Mouse (Mus musculus): ENCODE data around the gene Frs2. TPM values are rescaled to one million over a fixed set of nuclear protein-coding genes. Genes with fewer than 3 reads are reported as not detected.
A peak's percentile ranks its signal among the peaks of the same experiment; 100 is the strongest.

The Frs2 gene
- total and polyA plus RNA-seq, 3 experiments, result 13.4 to 17.0 (median 14.2) TPM

- intact Hi-C loops (cut with DNase I), result no loop called here
- TF ChIP-seq EP300 (IDR thresholded peaks at IDR 0.05; ENCODE audit: insufficient read depth, low read depth, low read length) (no peak), POLR2A (IDR thresholded peaks at IDR 0.05; ENCODE audit: insufficient read depth, low read depth, low read length) (no peak), CTCF (IDR thresholded peaks at IDR 0.05) (no peak)
- H3K27me3 ChIP-seq (ENCODE audit: control insufficient read depth, insufficient read depth, low read length), result no peaks in the 10 kb centered on the region
These were observed 19.6 kb downstream of the Frs2 start for GRCm38 (mm10) chr10:117128693-117129092.

GRCm38 (mm10) chr10:117127480-117127879 is 20.9 kb downstream of the Frs2 start:
- H3K27ac ChIP-seq, result no peak overlapping the region
- no peak for TF ChIP-seq EP300 (IDR thresholded peaks at IDR 0.05; ENCODE audit: insufficient read depth, low read depth, low read length)
- TF ChIP-seq CTCF (IDR thresholded peaks at IDR 0.05), result no peak
- TF ChIP-seq POLR2A (IDR thresholded peaks at IDR 0.05; ENCODE audit: insufficient read depth, low read depth, low read length), result no peak
- intact Hi-C loops (cut with DNase I), result no loop called here
- DNase-seq, result no peak
- peaks cover 10% of the 10 kb centered on the region for H3K4me1 ChIP-seq (ENCODE audit: control insufficient read depth, insufficient read depth, low read length)
- H3K36me3 ChIP-seq (ENCODE audit: control insufficient read depth, insufficient read depth, low read length), result peaks cover 12% of the 10 kb centered on the region
- no peak overlapping the region for H3K9ac ChIP-seq (ENCODE audit: low read depth, low read length)
- H3K4me3 ChIP-seq, result no peak overlapping the region
- 29% methylated on average over 2 of the region's 2 CpGs for WGBS
- H3K27me3 ChIP-seq (ENCODE audit: control insufficient read depth, insufficient read depth, low read length), result no peaks in the 10 kb centered on the region
- peaks cover 9% of the 10 kb centered on the region for H3K79me2 ChIP-seq (replicated peaks; ENCODE audit: control insufficient read depth, insufficient read depth, low read length)

More at GRCm38 (mm10) chr10:117128693-117129092, 19.6 kb downstream of the Frs2 start:
- H3K27ac ChIP-seq, result no peak overlapping the region
- peaks cover 9% of the 10 kb centered on the region for H3K79me2 ChIP-seq (replicated peaks; ENCODE audit: control insufficient read depth, insufficient read depth, low read length)
- DNase-seq, result no peak
- H3K4me3 ChIP-seq, result no peak overlapping the region
- H3K9ac ChIP-seq (ENCODE audit: low read depth, low read length), result no peak overlapping the region
- 77% methylated on average over 2 of the region's 2 CpGs for WGBS
- peaks cover 10% of the 10 kb centered on the region for H3K4me1 ChIP-seq (ENCODE audit: control insufficient read depth, insufficient read depth, low read length)
- H3K36me3 ChIP-seq (ENCODE audit: control insufficient read depth, insufficient read depth, low read length), result peaks cover 10% of the 10 kb centered on the region

- no peak for DNase-seq
- Histone ChIP-seq H3K79me2 (replicated peaks; ENCODE audit: control insufficient read depth, insufficient read depth, low read length) (peaks cover 8% of the 10 kb centered on the region), H3K4me1 (ENCODE audit: control insufficient read depth, insufficient read depth, low read length) (peaks cover 10% of the 10 kb centered on the region), H3K36me3 (ENCODE audit: control insufficient read depth, insufficient read depth, low read length) (peaks cover 12% of the 10 kb centered on the region), H3K27ac (peak overlapping the region; percentile 59), H3K9ac (ENCODE audit: low read depth, low read length) (no peak overlapping the region), H3K27me3 (ENCODE audit: control insufficient read depth, insufficient read depth, low read length) (no peaks in the 10 kb centered on the region), H3K4me3 (no peak overlapping the region)
- intact Hi-C loops (cut with DNase I), result no loop called here
- WGBS, result 76% methylated on average over 1 of the region's 1 CpGs
- TF ChIP-seq EP300 (IDR thresholded peaks at IDR 0.05; ENCODE audit: insufficient read depth, low read depth, low read length) (no peak), CTCF (IDR thresholded peaks at IDR 0.05) (no peak), POLR2A (IDR thresholded peaks at IDR 0.05; ENCODE audit: insufficient read depth, low read depth, low read length) (no peak)
These were observed 21.6 kb downstream of the Frs2 start for GRCm38 (mm10) chr10:117126719-117127118.

- intact Hi-C loops (cut with DNase I), result no loop called here
- WGBS, result 49% methylated on average over 4 of the region's 4 CpGs
These were observed 22.1 kb downstream of the Frs2 start for GRCm38 (mm10) chr10:117126233-117126632.

GRCm38 (mm10) chr10:117121448-117121847 is 26.9 kb downstream of the Frs2 start:
- no peak for DNase-seq
- Histone ChIP-seq H3K9ac (ENCODE audit: low read depth, low read length) (no peak overlapping the region), H3K36me3 (ENCODE audit: control insufficient read depth, insufficient read depth, low read length) (peaks cover 4% of the 10 kb centered on the region), H3K4me1 (ENCODE audit: control insufficient read depth, insufficient read depth, low read length) (peaks cover 15% of the 10 kb centered on the region), H3K4me3 (no peak overlapping the region), H3K27ac (no peak overlapping the region), H3K79me2 (replicated peaks; ENCODE audit: control insufficient read depth, insufficient read depth, low read length) (peaks cover 14% of the 10 kb centered on the region), H3K27me3 (ENCODE audit: control insufficient read depth, insufficient read depth, low read length) (no peaks in the 10 kb centered on the region)
- intact Hi-C loops (cut with DNase I), result no loop called here
- 88% methylated on average over 3 of the region's 3 CpGs for WGBS
- no peak for TF ChIP-seq CTCF (IDR thresholded peaks at IDR 0.05)
- no peak for TF ChIP-seq POLR2A (IDR thresholded peaks at IDR 0.05; ENCODE audit: insufficient read depth, low read depth, low read length)
- no peak for TF ChIP-seq EP300 (IDR thresholded peaks at IDR 0.05; ENCODE audit: insufficient read depth, low read depth, low read length)

More at GRCm38 (mm10) chr10:117126233-117126632, 22.1 kb downstream of the Frs2 start:
- peaks cover 8% of the 10 kb centered on the region for H3K79me2 ChIP-seq (replicated peaks; ENCODE audit: control insufficient read depth, insufficient read depth, low read length)
- peaks cover 10% of the 10 kb centered on the region for H3K4me1 ChIP-seq (ENCODE audit: control insufficient read depth, insufficient read depth, low read length)
- no peak overlapping the region for H3K9ac ChIP-seq (ENCODE audit: low read depth, low read length)
- no peak for DNase-seq
- no peak for TF ChIP-seq CTCF (IDR thresholded peaks at IDR 0.05)
- no peak for TF ChIP-seq EP300 (IDR thresholded peaks at IDR 0.05; ENCODE audit: insufficient read depth, low read depth, low read length)
- TF ChIP-seq POLR2A (IDR thresholded peaks at IDR 0.05; ENCODE audit: insufficient read depth, low read depth, low read length), result no peak
- H3K36me3 ChIP-seq (ENCODE audit: control insufficient read depth, insufficient read depth, low read length), result peaks cover 12% of the 10 kb centered on the region
- no peak overlapping the region for H3K4me3 ChIP-seq
- peak overlapping the region; percentile 59 for H3K27ac ChIP-seq
- no peaks in the 10 kb centered on the region for H3K27me3 ChIP-seq (ENCODE audit: control insufficient read depth, insufficient read depth, low read length)

GRCm38 (mm10) chr10:117120051-117120666 is 28.2 kb downstream of the Frs2 start:
- Histone ChIP-seq H3K79me2 (replicated peaks; ENCODE audit: control insufficient read depth, insufficient read depth, low read length) (peaks cover 13% of the 10 kb centered on the region), H3K9ac (ENCODE audit: low read depth, low read length) (no peak overlapping the region), H3K36me3 (ENCODE audit: control insufficient read depth, insufficient read depth, low read length) (peaks cover 6% of the 10 kb centered on the region), H3K27me3 (ENCODE audit: control insufficient read depth, insufficient read depth, low read length) (no peaks in the 10 kb centered on the region), H3K4me1 (ENCODE audit: control insufficient read depth, insufficient read depth, low read length) (peaks cover 17% of the 10 kb centered on the region), H3K27ac (peak overlapping the region; percentile 70), H3K4me3 (no peak overlapping the region)
- no peak for DNase-seq
- 79% methylated on average over 7 of the region's 7 CpGs for WGBS
- intact Hi-C loops (cut with DNase I), result no loop called here
- TF ChIP-seq EP300 (IDR thresholded peaks at IDR 0.05; ENCODE audit: insufficient read depth, low read depth, low read length), result no peak
- no peak for TF ChIP-seq CTCF (IDR thresholded peaks at IDR 0.05)
- TF ChIP-seq POLR2A (IDR thresholded peaks at IDR 0.05; ENCODE audit: insufficient read depth, low read depth, low read length), result no peak

All from heart, adult 2 months (tissue).